ENCODE assay signal across 8 mouse cellular contexts in genomic region chr3:57575660-57576055, GRCm38 (mm10). TPM values are rescaled to one million over a fixed set of nuclear protein-coding genes. Genes with fewer than 3 reads are reported as not detected.
DNase-seq lines count a peak whose midpoint lies in the region; ATAC-seq lines count a peak whose summit lies in the region.

Wwtr1 (minus strand) TSS chr3:57575910.

- peak within 1 kb of the TSS; percentile 79 for H3K4me3 ChIP-seq in intestine, embryonic 14.5 days (ENCODE audit: low read depth, low read length)

- H3K4me2 ChIP-seq in intestine, embryonic 14.5 days (ENCODE audit: low read length): peak within 1 kb of the TSS; percentile 73

- peak within 1 kb of the TSS; percentile 96 for H3K27ac ChIP-seq in intestine, embryonic 14.5 days (ENCODE audit: low read depth)

- peak within 1 kb of the TSS; percentile 84 for H3K9ac ChIP-seq in intestine, embryonic 14.5 days (ENCODE audit: low read length)

- DNase-seq in adrenal gland, postnatal 10 days: peak; percentile 94
- peak; percentile 95 for DNase-seq in embryo, embryonic 11 days
- DNase-seq in gastrocnemius, postnatal 36 days: peak in 1 of 2 experiments; percentile 87
- DNase-seq in intestine, embryonic 14.5 days (ENCODE audit: low spot score): peak; percentile 91
- DNase-seq in left cerebral cortex, postnatal 36 days (ENCODE audit: low spot score in 2 of 2): peak; percentile 45 to 61
- peak; percentile 94 for DNase-seq in mesoderm, embryonic 11.5 days (ENCODE audit: low read depth, low spot score)
- DNase-seq in skeletal muscle tissue, adult 2 months (ENCODE audit: low read depth, low spot score): peak; percentile 86

- intact Hi-C loops in gastrocnemius, postnatal 36 days (cut with DNase I): loop anchor here (2.0 to 5.0 kb wide), 3 partner anchors 47 to 105 kb away; no protein-coding TSS in a partner anchor
- intact Hi-C loops in left cerebral cortex, postnatal 36 days (cut with DNase I): loop anchor here (2.0 kb wide), 1 partner anchor 103 kb away; no protein-coding TSS in a partner anchor

- WGBS in intestine, embryonic 14.5 days: under 1% methylated on average over 36 of the region's 36 CpGs

- H3K27me3 ChIP-seq in intestine, embryonic 14.5 days (replicated peaks; ENCODE audit: control insufficient read depth, insufficient read depth, low read length): no peaks in the 10 kb centered on the region

- no peaks in the 10 kb centered on the region for H3K9me3 ChIP-seq in intestine, embryonic 14.5 days (ENCODE audit: control insufficient read depth, low read length)

- H3K4me1 ChIP-seq in intestine, embryonic 14.5 days (replicated peaks; ENCODE audit: control insufficient read depth, insufficient read depth, low read length): peaks cover 18% of the 10 kb centered on the region

- ATAC-seq in intestine, embryonic 14.5 days (replicated peaks; ENCODE audit: low FRiP score, low TSS enrichment, low read depth): peak; percentile 91
- ATAC-seq in monocyte, adult 5-6 weeks (replicated peaks; ENCODE audit: insufficient number of reproducible peaks, low FRiP score, low TSS enrichment, poor library complexity, severe bottlenecking): no peak

- 0 out of 2 replicates have a peak, but pooled peaks cover 2% of the 10 kb centered on the region for H3K36me3 ChIP-seq in intestine, embryonic 14.5 days (ENCODE audit: control insufficient read depth, insufficient read depth, low read length)

RNA-seq across cellular contexts. Expression of gene Wwtr1, which starts in this region (rescaled TPM):
- total RNA-seq in adrenal gland, postnatal 10 days (2021): 10 to 100 TPM; 47.2 to 50.9 TPM
- 10 to 100 TPM; 22.9 to 25.2 TPM for total RNA-seq in gastrocnemius, postnatal 36 days (2021)
- 20.4 and 23.4 TPM in 2 replicates for polyA plus RNA-seq in intestine, embryonic 14.5 days (2014; fragmentation: Nextera tagmentation; extraction: Ambion mirVana)
- total RNA-seq in left cerebral cortex, postnatal 36 days (2021): 10 to 100 TPM; 12.9 to 13.9 TPM
- 0.10 to 0.21 TPM in 2 of 3 replicates, not detected in the other for total RNA-seq in monocyte, adult 5-6 weeks (2017)

Comparison
In these comparisons a context has a peak if more than half of its experiments do, and no peak if none do; other contexts are left out.
1. RNA of gene Wwtr1 (total RNA-seq): 47.2 to 50.9 TPM in adrenal gland, postnatal 10 days, 22.9 to 25.2 TPM in gastrocnemius, postnatal 36 days and 12.9 to 13.9 TPM in left cerebral cortex, postnatal 36 days; 0.10 to 0.21 TPM in monocyte, adult 5-6 weeks; every median in the first group is over 10 times any median in the second.